Mouse (Mus musculus): Measurements from ENCODE around the gene Rbpj. TPM values are rescaled to one million over a fixed set of nuclear protein-coding genes. Genes with fewer than 3 reads are reported as not detected.

Rbpj gene
- polyA plus RNA-seq, 1 experiment from 2014 or later: 46.1 TPM

DNA sequence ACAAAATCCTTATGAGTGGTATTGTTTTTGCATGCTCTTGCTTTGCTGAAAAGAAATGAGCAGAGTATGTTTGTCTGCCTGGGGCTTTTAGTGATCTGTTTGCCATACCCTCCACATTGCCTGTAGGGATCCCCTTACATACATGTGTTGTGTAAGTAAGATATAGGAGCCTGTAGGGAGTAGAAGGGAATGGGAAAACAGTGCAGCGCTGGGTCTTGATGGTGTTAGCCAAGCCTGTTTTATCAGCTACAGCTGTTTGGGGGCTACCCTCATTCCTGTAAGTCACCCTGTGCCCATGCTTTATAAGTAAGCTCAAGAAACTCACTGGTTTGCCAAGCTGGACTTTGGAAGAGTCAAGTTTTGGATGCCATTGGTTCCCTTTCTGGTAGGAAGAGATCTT lies 152.9 kb downstream of the Rbpj start:
- H3K4me2 ChIP-seq (replicated peaks): no peak overlapping the region
- peak; percentile 67; the same call in 1 of the 2 replicates for ATAC-seq (ENCODE audit: low FRiP score, low read depth)
- H3K27ac ChIP-seq: 0 out of 2 replicates have a peak overlapping the region, but pooled peaks have one; percentile 33
- H3K4me1 ChIP-seq: peaks cover 13% of the 10 kb centered on the region
- H3K36me3 ChIP-seq: peaks cover 8% of the 10 kb centered on the region; the same call in 1 of the 2 replicates
- peaks cover 6% of the 10 kb centered on the region; the same call in 1 of the 2 replicates for H3K9me3 ChIP-seq
- H3K9ac ChIP-seq: no peak overlapping the region
- 44% methylated on average over 1 of the region's 1 CpGs for WGBS
- no peaks in the 10 kb centered on the region for H3K27me3 ChIP-seq
- H3K4me3 ChIP-seq: no peak overlapping the region

DNA sequence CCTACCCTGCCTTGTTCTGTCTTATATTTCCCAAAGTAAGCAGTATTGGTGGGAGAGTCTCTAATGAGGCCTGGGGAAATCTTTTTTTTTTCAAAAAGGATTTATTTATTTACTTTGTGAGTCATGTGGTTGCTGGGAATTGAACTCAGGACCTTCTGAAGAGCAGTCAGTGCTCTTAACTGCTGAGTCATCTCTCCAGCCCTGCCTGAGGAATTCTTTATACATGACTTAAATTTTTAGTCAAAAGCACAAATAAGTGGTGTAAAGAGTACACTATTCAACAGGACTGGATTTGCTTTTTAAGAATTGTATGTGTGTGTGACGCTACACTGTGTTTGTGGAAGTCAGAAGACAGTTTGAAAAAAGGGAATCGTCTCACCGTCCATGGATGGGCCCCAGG lies 166.1 kb downstream of the Rbpj start:
- ATAC-seq (ENCODE audit: low FRiP score, low read depth): no peak
- H3K27ac ChIP-seq: no peak overlapping the region
- no peaks in the 10 kb centered on the region for H3K4me1 ChIP-seq
- no peaks in the 10 kb centered on the region for H3K9me3 ChIP-seq
- H3K4me2 ChIP-seq (replicated peaks): no peak overlapping the region
- H3K36me3 ChIP-seq: peaks cover 13% of the 10 kb centered on the region; the same call in 1 of the 2 replicates
- H3K9ac ChIP-seq: no peak overlapping the region
- H3K4me3 ChIP-seq: no peak overlapping the region
- H3K27me3 ChIP-seq: no peaks in the 10 kb centered on the region
- 78% methylated on average over 3 of the region's 3 CpGs for WGBS

DNA sequence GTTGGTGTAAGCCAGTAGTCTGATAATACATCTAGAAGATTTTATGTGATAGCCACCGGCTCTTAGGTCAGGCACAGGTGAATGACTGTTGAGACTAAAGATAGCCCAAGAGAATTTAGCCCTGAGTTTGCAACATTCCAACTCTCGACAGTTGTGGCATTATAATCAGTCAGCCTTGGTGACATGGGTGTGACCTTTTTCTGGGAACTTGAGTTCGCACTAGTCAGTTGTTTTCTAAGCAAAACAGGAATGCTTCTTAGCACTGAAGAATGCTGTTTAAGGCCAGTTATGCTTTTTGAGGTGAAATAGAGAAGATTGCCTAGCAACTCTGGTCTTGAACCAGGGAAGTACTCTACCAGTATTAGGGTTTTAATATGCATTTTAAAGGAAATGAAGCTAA lies 170.8 kb downstream of the Rbpj start:
- no peaks in the 10 kb centered on the region for H3K27me3 ChIP-seq
- WGBS: 76% methylated on average over 3 of the region's 3 CpGs
- H3K4me3 ChIP-seq: no peak overlapping the region
- no peaks in the 10 kb centered on the region for H3K36me3 ChIP-seq
- H3K9me3 ChIP-seq: no peaks in the 10 kb centered on the region
- H3K4me1 ChIP-seq: no peaks in the 10 kb centered on the region
- no peak for ATAC-seq (ENCODE audit: low FRiP score, low read depth)
- no peak overlapping the region for H3K27ac ChIP-seq
- H3K4me2 ChIP-seq (replicated peaks): no peak overlapping the region
- no peak overlapping the region for H3K9ac ChIP-seq

DNA sequence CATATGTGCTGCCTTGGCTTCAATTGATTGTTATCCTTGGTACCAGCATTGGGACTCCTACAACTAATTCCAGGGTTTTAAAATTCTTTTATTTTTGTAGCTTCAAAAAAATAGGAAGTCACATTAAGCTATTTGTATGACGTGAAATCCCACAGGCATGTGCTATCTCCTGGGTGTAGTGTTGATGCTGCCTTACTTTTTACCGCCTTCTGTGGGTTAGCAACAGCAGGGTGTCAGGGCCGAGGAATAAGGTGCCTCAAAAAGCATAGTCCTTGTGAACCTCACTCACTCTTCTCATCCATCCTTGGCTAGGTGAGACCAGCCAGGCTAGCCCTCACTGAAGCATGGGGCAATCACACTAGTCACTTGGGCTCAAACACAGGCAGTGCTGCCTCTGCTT lies 171.3 kb downstream of the Rbpj start:
- no peaks in the 10 kb centered on the region for H3K27me3 ChIP-seq
- H3K4me2 ChIP-seq (replicated peaks): no peak overlapping the region
- no peak overlapping the region for H3K9ac ChIP-seq
- no peaks in the 10 kb centered on the region for H3K9me3 ChIP-seq
- no peak for ATAC-seq (ENCODE audit: low FRiP score, low read depth)
- peaks cover 2% of the 10 kb centered on the region; the same call in 1 of the 2 replicates for H3K36me3 ChIP-seq
- 76% methylated on average over 3 of the region's 3 CpGs for WGBS
- no peak overlapping the region for H3K4me3 ChIP-seq
- H3K27ac ChIP-seq: no peak overlapping the region
- H3K4me1 ChIP-seq: no peaks in the 10 kb centered on the region

DNA sequence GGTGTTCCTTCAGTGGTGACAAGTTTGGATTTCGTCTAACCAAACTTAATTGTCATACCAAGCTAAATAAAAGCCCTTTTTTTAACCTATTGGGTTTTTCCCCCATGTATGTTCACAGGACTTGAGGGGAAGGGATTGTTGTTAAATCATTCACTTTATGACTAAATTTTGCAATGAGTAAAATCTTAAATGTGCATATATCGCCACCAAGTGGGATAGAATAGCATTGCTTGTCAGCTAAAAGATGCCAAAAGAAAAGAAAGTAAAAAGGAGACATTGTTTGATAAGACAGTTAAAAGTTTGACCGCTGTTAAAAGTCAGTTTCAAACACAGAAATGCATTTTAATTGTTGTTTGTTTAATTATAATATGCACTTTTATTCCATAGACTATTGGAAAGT lies 172.7 kb downstream of the Rbpj start:
- 73% methylated on average over 3 of the region's 3 CpGs for WGBS

DNA sequence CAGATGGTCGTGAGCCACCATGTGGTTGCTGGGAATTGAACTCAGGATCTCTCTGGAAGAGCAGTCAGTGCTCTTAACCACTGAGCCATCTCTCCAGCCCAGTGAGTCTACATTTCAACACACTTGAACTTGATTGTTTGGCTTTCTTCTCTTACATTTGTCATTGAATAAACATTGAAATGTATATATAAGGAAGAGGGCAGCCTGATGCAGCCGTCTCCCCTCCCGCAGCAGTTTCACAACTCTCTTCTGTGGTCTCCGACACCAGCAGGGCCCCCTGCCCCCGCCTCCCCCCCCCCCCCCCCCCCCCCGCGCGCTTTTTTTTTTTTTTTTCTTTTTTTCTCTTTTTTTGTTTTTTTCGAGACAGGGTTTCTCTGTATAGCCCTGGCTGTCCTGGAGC lies 180.7 kb downstream of the Rbpj start:
- WGBS: 84% methylated on average over 5 of the region's 9 CpGs
- Histone ChIP-seq H3K9ac (no peak overlapping the region), H3K27ac (no peak overlapping the region), H3K27me3 (no peaks in the 10 kb centered on the region), H3K9me3 (no peaks in the 10 kb centered on the region), H3K4me1 (no peaks in the 10 kb centered on the region), H3K36me3 (peaks cover 50% of the 10 kb centered on the region), H3K4me2 (replicated peaks) (no peak overlapping the region), H3K4me3 (no peak overlapping the region)
- ATAC-seq (ENCODE audit: low FRiP score, low read depth): no peak

More for the DNA sequence above, 172.7 kb downstream of the Rbpj start:
- Histone ChIP-seq H3K4me3 (no peak overlapping the region), H3K27ac (no peak overlapping the region), H3K4me1 (no peaks in the 10 kb centered on the region), H3K36me3 (peaks cover 10% of the 10 kb centered on the region), H3K4me2 (replicated peaks) (no peak overlapping the region), H3K9ac (no peak overlapping the region), H3K9me3 (no peaks in the 10 kb centered on the region), H3K27me3 (no peaks in the 10 kb centered on the region)
- ATAC-seq (ENCODE audit: low FRiP score, low read depth): no peak

DNA sequence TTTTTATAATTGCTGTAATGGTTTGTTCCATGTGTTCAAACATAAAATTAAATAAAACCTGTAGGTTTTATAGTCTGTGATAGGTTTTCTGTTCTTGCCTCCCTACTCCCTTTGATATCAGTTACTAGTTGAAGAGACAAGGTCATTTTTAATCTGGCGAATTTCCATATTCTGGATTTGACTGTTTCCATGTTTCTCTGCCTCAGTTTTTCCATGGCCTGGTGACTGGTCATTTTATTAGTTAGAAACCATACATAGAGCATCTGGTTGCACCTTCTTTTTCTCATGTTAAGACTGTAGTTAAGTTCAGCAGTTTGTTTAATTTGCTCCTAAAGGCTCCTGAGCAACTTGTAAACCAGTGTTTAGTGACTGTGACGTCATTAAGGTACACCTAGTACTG lies 181.4 kb downstream of the Rbpj start:
- Histone ChIP-seq H3K4me3 (no peak overlapping the region), H3K4me1 (no peaks in the 10 kb centered on the region), H3K9ac (no peak overlapping the region), H3K27me3 (no peaks in the 10 kb centered on the region), H3K36me3 (peaks cover 53% of the 10 kb centered on the region), H3K4me2 (replicated peaks) (no peak overlapping the region), H3K27ac (no peak overlapping the region), H3K9me3 (no peaks in the 10 kb centered on the region)
- ATAC-seq (ENCODE audit: low FRiP score, low read depth): no peak
- WGBS: 82% methylated on average over 2 of the region's 2 CpGs

DNA sequence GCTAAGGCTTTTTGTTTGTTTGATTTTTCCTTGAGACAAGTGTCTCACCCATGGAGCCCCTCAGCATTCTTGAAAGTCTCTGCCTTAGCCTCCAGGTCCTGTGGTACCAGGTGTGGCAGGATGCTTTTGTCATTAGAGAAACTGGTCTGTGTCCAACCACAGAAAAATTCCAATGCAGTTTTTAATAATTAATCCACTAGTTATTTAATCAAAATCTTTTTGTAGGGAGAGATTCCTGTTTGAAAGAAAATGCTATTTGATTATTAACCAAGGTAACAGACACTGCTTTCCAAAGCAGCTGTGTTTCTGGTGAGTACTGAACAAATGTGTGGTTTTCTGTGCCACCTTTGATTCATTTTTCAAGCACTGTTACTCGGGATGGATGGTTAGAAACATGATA lies 190.6 kb downstream of the Rbpj start:
- Histone ChIP-seq H3K27ac (no peak overlapping the region), H3K4me3 (no peak overlapping the region), H3K4me2 (replicated peaks) (no peak overlapping the region), H3K4me1 (no peaks in the 10 kb centered on the region), H3K36me3 (peaks cover 18% of the 10 kb centered on the region), H3K9me3 (no peaks in the 10 kb centered on the region), H3K9ac (no peak overlapping the region), H3K27me3 (no peaks in the 10 kb centered on the region)
- no peak for ATAC-seq (ENCODE audit: low FRiP score, low read depth)
- 2% methylated on average over 1 of the region's 1 CpGs for WGBS

DNA sequence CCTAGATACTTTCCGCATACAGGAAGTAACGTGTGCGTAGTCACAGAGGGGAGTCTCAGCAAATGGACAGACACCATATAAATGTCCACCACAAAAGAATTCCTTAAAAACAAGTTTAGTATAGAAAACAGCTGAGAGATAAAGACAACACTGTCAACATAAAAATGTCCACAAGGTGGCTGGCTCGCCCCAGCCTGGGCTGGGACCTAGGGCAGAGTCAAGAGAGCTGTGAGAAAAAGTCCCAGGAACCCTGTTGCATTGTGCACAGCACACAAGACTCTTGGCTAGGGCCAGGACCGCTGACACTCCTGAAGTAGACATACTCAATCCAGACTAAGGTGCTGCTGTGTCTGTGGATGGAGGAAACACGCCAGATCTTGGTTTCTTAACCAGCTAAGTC lies 192.0 kb downstream of the Rbpj start:
- H3K9ac ChIP-seq: no peak overlapping the region
- peak; percentile 73 for ATAC-seq (ENCODE audit: low FRiP score, low read depth)
- H3K9me3 ChIP-seq: no peaks in the 10 kb centered on the region
- WGBS: 70% methylated on average over 6 of the region's 6 CpGs
- H3K27ac ChIP-seq: no peak overlapping the region
- no peak overlapping the region for H3K4me2 ChIP-seq (replicated peaks)
- H3K27me3 ChIP-seq: no peaks in the 10 kb centered on the region
- H3K4me1 ChIP-seq: no peaks in the 10 kb centered on the region
- peaks cover 7% of the 10 kb centered on the region for H3K36me3 ChIP-seq
- H3K4me3 ChIP-seq: no peak overlapping the region

DNA sequence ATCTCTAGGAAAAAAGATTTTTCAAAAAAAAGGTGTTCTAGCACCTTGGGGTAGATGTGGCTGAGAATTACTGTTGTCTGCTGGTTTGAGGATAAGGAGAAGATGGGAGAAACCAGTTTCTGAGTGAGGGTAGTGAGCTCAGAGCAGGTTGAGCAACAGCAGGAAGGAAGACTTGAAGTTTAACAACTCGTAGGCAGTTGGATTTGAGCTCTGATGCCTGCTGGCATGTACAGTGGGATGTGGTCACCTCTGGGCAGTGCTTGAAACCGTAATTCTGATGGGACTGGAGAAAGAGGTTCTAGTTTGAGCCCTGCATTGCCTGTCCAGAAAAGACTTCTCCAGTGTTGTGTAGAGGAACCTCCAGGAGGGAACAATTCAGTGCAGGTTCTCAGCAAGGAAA lies 195.6 kb downstream of the Rbpj start:
- ATAC-seq (ENCODE audit: low FRiP score, low read depth): no peak
- 78% methylated on average over 2 of the region's 2 CpGs for WGBS

DNA sequence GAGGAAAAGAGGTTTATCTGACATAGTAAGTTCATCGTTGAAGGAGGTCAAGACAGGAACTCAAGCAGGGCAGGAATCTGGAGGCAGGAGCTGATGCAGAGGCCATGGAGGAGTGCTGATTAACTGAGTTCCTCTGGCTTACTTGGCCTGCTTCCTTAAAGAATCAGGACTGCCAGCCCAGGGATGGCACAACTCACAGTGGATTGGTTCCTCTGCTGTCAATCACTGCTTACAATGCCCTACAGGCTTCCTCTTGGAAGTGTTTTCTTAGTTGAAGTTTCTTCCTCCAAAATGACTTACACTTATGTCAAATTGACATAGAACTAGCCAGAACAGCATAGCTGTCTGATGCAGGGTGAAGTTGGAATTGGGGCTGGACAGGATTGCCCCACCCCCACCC lies 196.5 kb downstream of the Rbpj start:
- no peak for ATAC-seq (ENCODE audit: low FRiP score, low read depth)
- Histone ChIP-seq H3K4me1 (no peaks in the 10 kb centered on the region), H3K4me3 (no peak overlapping the region), H3K36me3 (no peaks in the 10 kb centered on the region), H3K9me3 (no peaks in the 10 kb centered on the region), H3K27ac (no peak overlapping the region), H3K9ac (no peak overlapping the region), H3K4me2 (replicated peaks) (no peak overlapping the region), H3K27me3 (no peaks in the 10 kb centered on the region)
- 56% methylated on average over 1 of the region's 1 CpGs for WGBS

More for the DNA sequence above, 195.6 kb downstream of the Rbpj start:
- peaks cover 1% of the 10 kb centered on the region for H3K36me3 ChIP-seq
- H3K9me3 ChIP-seq: no peaks in the 10 kb centered on the region
- no peak overlapping the region for H3K27ac ChIP-seq
- H3K27me3 ChIP-seq: no peaks in the 10 kb centered on the region
- H3K4me2 ChIP-seq (replicated peaks): no peak overlapping the region
- H3K9ac ChIP-seq: no peak overlapping the region
- H3K4me3 ChIP-seq: no peak overlapping the region
- H3K4me1 ChIP-seq: no peaks in the 10 kb centered on the region

DNA sequence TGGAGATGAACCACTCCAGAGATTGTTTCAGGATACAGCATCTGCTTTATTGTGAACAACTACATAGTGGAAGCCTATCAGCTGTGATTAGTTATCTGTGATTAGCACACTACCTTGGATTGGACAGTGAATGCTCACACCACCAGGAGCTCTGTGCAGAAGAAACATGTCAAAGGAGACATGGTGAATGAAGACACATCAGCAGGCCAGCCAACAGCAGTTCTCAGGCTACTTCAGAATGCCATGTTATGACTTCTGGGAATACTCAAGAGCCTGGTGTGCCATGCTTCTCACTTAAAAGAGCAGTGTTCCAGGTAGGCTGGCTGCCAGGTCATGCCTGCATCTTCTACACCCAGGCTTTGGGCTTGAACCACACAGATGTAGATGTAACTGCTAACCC lies 197.7 kb downstream of the Rbpj start:
- no peaks in the 10 kb centered on the region for H3K9me3 ChIP-seq
- no peaks in the 10 kb centered on the region for H3K36me3 ChIP-seq
- no peak overlapping the region for H3K9ac ChIP-seq
- H3K4me3 ChIP-seq: no peak overlapping the region
- no peaks in the 10 kb centered on the region for H3K27me3 ChIP-seq
- no peaks in the 10 kb centered on the region for H3K4me1 ChIP-seq
- ATAC-seq (ENCODE audit: low FRiP score, low read depth): no peak
- H3K27ac ChIP-seq: no peak overlapping the region
- no peak overlapping the region for H3K4me2 ChIP-seq (replicated peaks)

DNA sequence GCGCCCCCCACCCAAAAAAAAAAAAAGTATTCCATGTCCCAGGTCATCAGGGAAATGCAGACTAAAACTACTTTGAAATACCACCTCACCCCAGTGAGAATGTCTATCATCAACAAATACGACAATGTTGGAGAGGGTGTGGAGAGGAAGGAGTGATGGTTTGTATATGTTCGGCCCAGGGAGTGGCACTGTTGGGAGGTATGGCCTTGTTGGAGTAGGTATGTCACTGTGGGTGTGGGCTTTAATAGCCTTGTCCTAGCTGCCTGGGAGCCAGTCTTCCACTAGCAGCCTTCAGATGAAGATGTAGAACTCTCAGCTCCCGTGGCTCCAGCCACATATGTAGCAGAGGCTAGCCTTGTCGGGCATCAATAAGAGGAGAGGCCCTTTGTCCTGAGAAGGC lies 202.1 kb downstream of the Rbpj start:
- H3K4me2 ChIP-seq (replicated peaks): no peak overlapping the region
- H3K27me3 ChIP-seq: no peaks in the 10 kb centered on the region
- H3K4me1 ChIP-seq: no peaks in the 10 kb centered on the region
- ATAC-seq (ENCODE audit: low FRiP score, low read depth): no peak
- no peak overlapping the region for H3K9ac ChIP-seq
- WGBS: 87% methylated on average over 5 of the region's 5 CpGs
- no peak overlapping the region for H3K27ac ChIP-seq
- no peak overlapping the region for H3K4me3 ChIP-seq
- no peaks in the 10 kb centered on the region for H3K9me3 ChIP-seq
- no peaks in the 10 kb centered on the region for H3K36me3 ChIP-seq

Measured in limb, embryonic 13.5 days (tissue).